Mouse (Mus musculus) regulatory T cell (primary cell): ENCODE data around the gene Gna12.

Source experiments
- in situ Hi-C: fragments of 300-600 bp; cut with MboI, MseI; formaldehyde crosslinking; loops from one replicate; pipeline ENCODE4 v1.15.1; 2025; ENCODE audit warnings: high pct_unique_total_duplicates

The Gna12 gene

DNA sequence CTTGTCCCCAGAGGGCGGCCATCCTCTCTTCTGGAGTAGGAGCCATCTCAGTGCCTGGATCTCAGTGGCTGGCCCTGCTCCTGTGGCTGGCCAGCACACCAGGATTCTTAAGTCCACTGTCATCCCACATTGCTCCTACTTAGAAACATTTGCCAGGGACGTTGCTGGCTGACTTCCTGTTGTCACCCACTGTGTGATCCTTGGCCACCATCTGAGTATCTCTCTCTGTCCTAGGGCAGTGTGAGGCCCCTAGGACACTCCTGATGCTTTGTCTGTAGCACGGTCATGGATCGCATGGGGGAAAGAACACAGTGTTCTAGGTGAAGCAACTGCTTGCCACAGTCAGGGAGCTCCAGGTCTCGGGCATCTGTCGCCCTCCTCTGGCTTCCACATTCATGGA lies 119.9 kb downstream of the Gna12 start:
- in situ Hi-C loops, result no loop called here
